11 mouse cellular contexts compared by ENCODE assay signal in genomic region chr17:10389740-10390139, GRCm38 (mm10).
DNase-seq lines count a peak whose midpoint lies in the region; ATAC-seq and TF ChIP-seq lines count a peak whose summit lies in the region.
"Had no signal": no experiment of that assay in that cellular context is flagged by ENCODE, and none has a peak within 500 bp of the region (broad histone marks: within the 10 kb centered on the region; RNA-seq: fewer than 3 reads in every experiment).

No protein-coding gene starts in this region.

- WGBS in midbrain, embryonic 12.5 days: 85% methylated on average over 9 of the region's 9 CpGs
- 80% methylated on average over 9 of the region's 9 CpGs for WGBS in midbrain, postnatal 0 days
- WGBS in hindbrain, embryonic 12.5 days: 88% methylated on average over 9 of the region's 9 CpGs
- 79% methylated on average over 9 of the region's 9 CpGs for WGBS in stomach, embryonic 15.5 days

- ATAC-seq in midbrain, embryonic 12.5 days (ENCODE audit: low FRiP score, low read depth): no peak
- ATAC-seq in midbrain, postnatal 0 days (ENCODE audit: low FRiP score): no peak
- no peak for ATAC-seq in hindbrain, embryonic 12.5 days (ENCODE audit: low FRiP score)
- ATAC-seq in stomach, embryonic 15.5 days (ENCODE audit: insufficient read depth, low FRiP score, low read depth): no peak
- ATAC-seq: forebrain, postnatal 0 days had no signal

- H3K9ac ChIP-seq in midbrain, embryonic 12.5 days (replicated peaks): no peak overlapping the region
- no peak overlapping the region for H3K9ac ChIP-seq in midbrain, postnatal 0 days (replicated peaks; ENCODE audit: low read length, poor library complexity, severe bottlenecking)
- H3K9ac ChIP-seq in hindbrain, embryonic 12.5 days: no peak overlapping the region
- no peak overlapping the region for H3K9ac ChIP-seq in stomach, embryonic 15.5 days
- H3K9ac ChIP-seq: forebrain, postnatal 0 days had no signal

- DNase-seq in gastrocnemius, adult 2 months: peak; percentile 50
- DNase-seq in gastrocnemius, postnatal 4 days (ENCODE audit: low spot score in 2 of 2): no peak
- DNase-seq in midbrain, postnatal 0 days (ENCODE audit: low spot score): no peak
- no peak for DNase-seq in layer of hippocampus, adult 8-10 months (ENCODE audit: low spot score in 2 of 2)
- no peak for DNase-seq in left cerebral cortex, adult 8-10 months (ENCODE audit: low spot score in 2 of 2)
- DNase-seq: cerebellum, adult 11 months; forebrain, postnatal 0 days; right cerebral cortex, postnatal 4 days had no signal

- no peak overlapping the region for H3K4me2 ChIP-seq in midbrain, embryonic 12.5 days (replicated peaks)
- no peak overlapping the region for H3K4me2 ChIP-seq in midbrain, postnatal 0 days (ENCODE audit: low read depth, low read length, poor library complexity, severe bottlenecking)
- H3K4me2 ChIP-seq in hindbrain, embryonic 12.5 days (replicated peaks): no peak overlapping the region
- no peak overlapping the region for H3K4me2 ChIP-seq in stomach, embryonic 15.5 days

- H3K36me3 ChIP-seq in midbrain, embryonic 12.5 days: no peaks in the 10 kb centered on the region
- no peaks in the 10 kb centered on the region for H3K36me3 ChIP-seq in midbrain, postnatal 0 days (ENCODE audit: insufficient read depth, low read length)
- H3K36me3 ChIP-seq in hindbrain, embryonic 12.5 days: no peaks in the 10 kb centered on the region
- H3K36me3 ChIP-seq in stomach, embryonic 15.5 days: no peaks in the 10 kb centered on the region

- TF ChIP-seq CTCF in gastrocnemius, adult 2 months (IDR thresholded peaks at IDR 0.05): no peak
- no peak for TF ChIP-seq CTCF in midbrain, postnatal 0 days (IDR thresholded peaks at IDR 0.05)

- H3K9me3 ChIP-seq in midbrain, embryonic 12.5 days: no peaks in the 10 kb centered on the region
- H3K9me3 ChIP-seq in midbrain, postnatal 0 days (ENCODE audit: low read length): no peaks in the 10 kb centered on the region
- no peaks in the 10 kb centered on the region for H3K9me3 ChIP-seq in hindbrain, embryonic 12.5 days (replicated peaks)
- no peaks in the 10 kb centered on the region for H3K9me3 ChIP-seq in stomach, embryonic 15.5 days

- peak overlapping the region; percentile 93 for H3K27ac ChIP-seq in gastrocnemius, adult 2 months
- H3K27ac ChIP-seq in midbrain, embryonic 12.5 days (replicated peaks): 0 out of 2 replicates have a peak overlapping the region, but pooled peaks have one; percentile 15
- no peak overlapping the region for H3K27ac ChIP-seq in midbrain, postnatal 0 days (ENCODE audit: low read depth, low read length)
- H3K27ac ChIP-seq in hindbrain, embryonic 12.5 days: peak overlapping the region; percentile 52
- H3K27ac ChIP-seq in stomach, embryonic 15.5 days: peak overlapping the region; percentile 31; the same call in 1 of the 2 replicates

- H3K27me3 ChIP-seq in midbrain, embryonic 12.5 days: peaks cover 9% of the 10 kb centered on the region
- H3K27me3 ChIP-seq in midbrain, postnatal 0 days (ENCODE audit: insufficient read depth, low read length): no peaks in the 10 kb centered on the region
- H3K27me3 ChIP-seq in hindbrain, embryonic 12.5 days: no peaks in the 10 kb centered on the region
- H3K27me3 ChIP-seq in stomach, embryonic 15.5 days (replicated peaks): no peaks in the 10 kb centered on the region

- peaks cover 18% of the 10 kb centered on the region for H3K4me1 ChIP-seq in midbrain, embryonic 12.5 days
- H3K4me1 ChIP-seq in midbrain, postnatal 0 days (ENCODE audit: insufficient read depth, low read length): no peaks in the 10 kb centered on the region
- H3K4me1 ChIP-seq in hindbrain, embryonic 12.5 days: peaks cover 15% of the 10 kb centered on the region
- no peaks in the 10 kb centered on the region for H3K4me1 ChIP-seq in stomach, embryonic 15.5 days

- intact Hi-C loops in gastrocnemius, adult 2 months (cut with DNase I): loop anchor here (2.0 to 5.0 kb wide), 3 partner anchors 63 to 103 kb away; no protein-coding TSS in a partner anchor

- peak overlapping the region; percentile 50 for H3K4me3 ChIP-seq in gastrocnemius, adult 2 months
- H3K4me3 ChIP-seq in midbrain, embryonic 12.5 days: no peak overlapping the region
- no peak overlapping the region for H3K4me3 ChIP-seq in midbrain, postnatal 0 days (ENCODE audit: low read depth, low read length)
- H3K4me3 ChIP-seq in hindbrain, embryonic 12.5 days: no peak overlapping the region
- H3K4me3 ChIP-seq in stomach, embryonic 15.5 days (replicated peaks): no peak overlapping the region
